Mouse (Mus musculus) MN1 (cell line): Measurements from ENCODE around the gene Sec14l4.

Experiments
- DNase-seq: peaks from one replicate; pipeline ENCODE4 v3.0.0-alpha.2; 2016; ENCODE audit warnings: low spot score

Gene Sec14l4

DNA sequence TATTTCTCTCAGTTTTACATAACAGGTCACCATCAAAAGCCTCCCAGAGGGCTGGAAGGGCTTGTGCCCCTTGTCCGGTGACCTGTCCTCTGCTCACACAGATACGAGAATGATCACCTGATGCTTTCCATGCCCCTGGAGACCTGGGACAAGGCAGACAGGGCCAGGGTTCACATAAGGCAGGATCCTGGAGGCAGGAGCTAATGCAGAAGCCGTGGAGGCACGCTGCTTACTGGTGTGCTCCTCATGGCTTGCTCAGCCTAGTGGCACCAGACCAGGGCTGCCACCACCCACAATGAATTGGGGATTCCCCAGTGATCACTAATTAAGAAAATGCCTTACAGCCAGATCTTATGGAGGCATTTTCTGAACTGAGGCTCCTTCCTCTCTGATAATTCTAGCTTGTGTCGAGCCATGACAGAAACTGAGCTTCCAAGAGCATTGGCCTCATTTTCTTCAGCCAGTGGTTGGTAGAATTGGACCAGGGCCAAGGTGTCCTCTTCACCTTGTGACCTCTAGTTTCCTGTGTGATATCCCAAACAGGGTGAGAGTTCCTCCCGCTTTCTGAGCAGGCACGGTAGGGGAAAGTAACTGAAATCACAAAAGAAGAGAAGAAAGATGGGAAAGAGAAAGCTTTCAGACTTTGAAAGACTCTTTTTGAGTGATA, 47.1 kb downstream of the Sec14l4 start:
- DNase-seq = no peak

DNA sequence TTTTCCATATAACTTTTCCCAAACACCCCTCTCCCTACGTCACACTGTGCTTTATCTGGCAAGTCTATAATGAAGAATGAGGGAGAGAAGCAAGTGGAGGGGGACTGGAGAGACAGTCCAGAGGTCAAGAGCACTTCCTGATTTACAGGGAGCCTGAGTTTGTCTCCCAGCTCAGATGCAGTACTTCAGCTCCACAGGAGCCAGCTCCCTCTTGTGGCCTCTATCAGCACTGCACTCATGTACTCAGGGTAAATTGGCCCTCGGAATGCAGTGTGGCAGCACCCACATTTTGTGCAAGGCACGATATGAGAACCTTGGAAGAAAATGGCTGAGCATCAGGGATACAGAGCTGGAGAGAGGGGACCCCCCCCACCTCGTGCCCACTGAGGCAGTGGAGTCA, 49.0 kb downstream of the Sec14l4 start:
- peak; percentile 67 for DNase-seq

DNA sequence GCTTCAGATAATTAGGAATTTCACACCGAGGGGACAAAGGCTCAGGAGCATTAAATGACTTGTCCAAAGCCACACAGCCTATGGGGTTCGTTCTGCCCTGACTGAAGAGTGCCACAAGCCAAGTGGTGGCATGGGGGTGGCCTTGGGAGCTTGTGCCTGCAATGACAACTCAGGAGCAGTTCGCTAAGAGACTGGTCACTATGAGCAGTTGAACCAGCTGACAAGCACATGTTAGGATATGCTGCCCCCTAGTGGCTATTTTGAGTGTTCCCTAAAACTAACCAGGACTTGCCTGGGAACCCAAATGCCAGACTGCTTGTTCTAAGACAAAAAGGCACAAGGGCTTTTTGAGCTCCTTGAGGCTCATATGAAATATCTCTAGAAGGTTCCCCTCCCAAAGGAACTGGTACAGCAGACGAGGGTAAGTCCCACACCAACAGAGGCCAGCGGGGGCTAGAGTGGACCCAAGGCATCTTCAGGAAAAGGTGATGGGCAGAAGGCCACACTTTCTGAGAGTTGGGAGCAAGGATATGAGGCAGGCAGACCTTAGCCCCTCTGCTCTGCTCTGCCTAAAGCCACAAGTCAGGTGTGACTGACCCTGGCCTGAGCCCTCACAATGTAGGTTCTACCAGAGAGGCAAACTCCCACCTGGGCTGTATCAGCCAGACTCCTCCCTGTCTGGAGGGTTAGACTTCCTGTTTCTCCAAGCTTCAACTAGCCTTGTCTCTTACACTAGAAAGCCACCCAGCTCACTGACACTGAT, 52.2 kb downstream of the Sec14l4 start:
- DNase-seq = peak; percentile 85

DNA sequence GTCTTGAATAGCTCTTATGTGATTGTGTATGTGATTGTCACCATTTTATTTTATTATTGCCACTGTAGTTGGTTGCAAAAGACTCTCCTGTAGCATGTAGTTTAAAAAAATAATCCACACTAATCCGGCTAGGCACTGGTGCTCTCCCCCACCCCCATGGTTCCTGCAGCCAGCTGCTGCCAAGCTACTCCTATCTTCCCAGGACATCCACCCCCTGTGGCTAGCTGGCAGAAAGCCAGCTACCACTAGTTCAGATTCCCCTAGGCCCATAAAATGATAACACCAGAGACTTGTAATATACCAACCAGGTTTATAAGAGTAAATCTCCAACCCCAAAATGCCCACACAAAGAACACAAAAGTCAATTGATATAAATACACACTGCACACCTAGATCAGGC, 55.0 kb downstream of the Sec14l4 start:
- peak; percentile 21 for DNase-seq

DNA sequence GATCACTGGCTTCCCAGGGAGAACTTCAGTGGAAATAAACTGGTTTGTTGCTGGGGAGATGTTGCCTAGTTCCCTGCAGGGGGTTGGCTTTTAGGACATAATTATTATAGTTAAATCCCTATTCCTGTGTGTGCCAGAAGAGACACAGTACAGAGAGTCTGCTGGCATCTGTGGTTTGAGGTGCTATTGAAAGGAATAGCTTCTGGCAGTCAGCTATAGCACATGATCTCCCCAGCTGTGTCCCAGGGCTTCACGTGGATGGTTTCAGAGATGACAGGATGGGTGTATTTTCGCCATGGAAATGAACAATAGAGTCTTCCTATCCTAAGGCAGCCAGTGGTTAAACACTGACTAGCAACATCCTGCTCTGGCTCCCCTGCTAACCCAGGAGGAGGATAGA, 56.0 kb downstream of the Sec14l4 start:
- no peak for DNase-seq

DNA sequence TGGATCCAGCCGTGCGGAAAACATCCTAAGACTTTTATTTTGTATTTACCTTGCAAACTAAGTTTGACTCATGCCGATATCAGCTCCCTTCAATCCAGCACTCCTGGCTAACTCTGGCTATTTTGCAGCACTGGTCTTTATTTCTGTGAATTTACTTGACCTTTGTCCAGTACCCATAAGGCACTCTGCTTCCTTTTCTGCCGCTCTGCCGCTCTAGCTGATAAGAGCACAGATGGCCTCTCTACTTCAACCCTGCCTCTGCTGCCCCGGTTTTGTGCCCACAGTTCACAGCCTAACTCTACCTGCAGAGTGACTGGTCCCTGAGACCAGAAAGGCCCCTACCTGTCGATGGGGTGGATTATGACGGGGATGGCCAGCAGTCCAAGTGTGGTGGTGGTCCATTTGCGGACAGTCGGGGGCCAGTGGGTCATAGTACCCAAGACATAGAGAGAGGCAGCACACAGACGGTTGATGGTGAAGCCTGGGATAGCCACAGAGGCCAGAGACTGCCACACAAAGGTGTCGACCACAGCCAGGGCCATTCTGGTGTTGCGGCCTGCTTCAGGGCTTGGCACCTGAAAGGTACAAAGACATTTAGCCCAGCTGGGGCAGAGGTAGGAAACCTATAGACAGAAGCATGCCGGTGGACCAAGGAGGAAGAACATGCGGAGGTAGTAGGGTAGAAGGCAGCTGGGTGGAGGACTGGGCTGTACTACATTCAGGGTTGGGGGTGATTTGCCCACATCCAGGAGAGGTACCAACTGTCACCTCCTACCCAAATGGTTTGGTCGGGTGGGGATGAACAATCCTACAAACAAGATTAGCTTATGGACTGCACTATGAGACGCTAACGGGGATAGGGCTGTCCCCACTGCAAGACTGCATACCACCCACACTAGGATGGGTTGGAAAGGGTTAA, 62.5 kb downstream of the Sec14l4 start:
- DNase-seq = no peak

DNA sequence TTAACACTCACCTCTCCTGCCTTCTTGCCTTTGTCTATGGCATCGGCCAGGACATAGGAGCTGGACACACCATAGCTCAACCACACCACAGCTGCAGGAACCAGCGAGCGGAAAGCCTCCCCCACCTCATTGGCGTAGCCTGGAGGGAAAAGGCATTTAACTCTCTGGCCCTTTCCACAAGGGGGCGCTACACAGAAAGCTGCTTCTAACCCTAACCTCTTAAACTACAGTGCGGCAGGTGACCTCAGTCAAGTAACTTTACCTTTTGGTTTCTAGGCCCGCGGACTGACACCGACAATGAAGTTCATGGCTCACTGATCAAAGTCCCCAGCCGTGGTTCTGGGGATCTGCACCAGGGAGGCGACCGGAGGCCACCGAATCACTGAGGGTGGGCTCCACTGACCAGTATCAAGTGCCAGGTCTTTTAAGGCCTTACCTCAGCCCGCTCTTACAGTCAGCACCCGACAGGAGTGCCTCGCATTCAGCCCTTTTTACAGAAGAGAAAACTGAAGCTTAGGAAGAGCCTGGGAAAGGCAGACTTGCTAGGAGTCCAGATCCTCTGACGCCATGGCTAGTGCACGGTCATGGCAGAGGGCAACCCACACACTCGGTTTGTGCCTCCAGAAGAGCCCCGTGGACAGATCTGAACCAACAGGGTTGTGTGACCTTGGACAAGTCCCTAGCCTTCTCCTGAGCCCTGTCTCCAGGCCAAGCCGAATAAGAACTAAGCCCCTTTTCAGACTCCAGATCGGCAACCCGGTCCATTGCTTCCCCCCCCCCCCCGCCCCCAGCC, 63.3 kb downstream of the Sec14l4 start:
- no peak for DNase-seq

DNA sequence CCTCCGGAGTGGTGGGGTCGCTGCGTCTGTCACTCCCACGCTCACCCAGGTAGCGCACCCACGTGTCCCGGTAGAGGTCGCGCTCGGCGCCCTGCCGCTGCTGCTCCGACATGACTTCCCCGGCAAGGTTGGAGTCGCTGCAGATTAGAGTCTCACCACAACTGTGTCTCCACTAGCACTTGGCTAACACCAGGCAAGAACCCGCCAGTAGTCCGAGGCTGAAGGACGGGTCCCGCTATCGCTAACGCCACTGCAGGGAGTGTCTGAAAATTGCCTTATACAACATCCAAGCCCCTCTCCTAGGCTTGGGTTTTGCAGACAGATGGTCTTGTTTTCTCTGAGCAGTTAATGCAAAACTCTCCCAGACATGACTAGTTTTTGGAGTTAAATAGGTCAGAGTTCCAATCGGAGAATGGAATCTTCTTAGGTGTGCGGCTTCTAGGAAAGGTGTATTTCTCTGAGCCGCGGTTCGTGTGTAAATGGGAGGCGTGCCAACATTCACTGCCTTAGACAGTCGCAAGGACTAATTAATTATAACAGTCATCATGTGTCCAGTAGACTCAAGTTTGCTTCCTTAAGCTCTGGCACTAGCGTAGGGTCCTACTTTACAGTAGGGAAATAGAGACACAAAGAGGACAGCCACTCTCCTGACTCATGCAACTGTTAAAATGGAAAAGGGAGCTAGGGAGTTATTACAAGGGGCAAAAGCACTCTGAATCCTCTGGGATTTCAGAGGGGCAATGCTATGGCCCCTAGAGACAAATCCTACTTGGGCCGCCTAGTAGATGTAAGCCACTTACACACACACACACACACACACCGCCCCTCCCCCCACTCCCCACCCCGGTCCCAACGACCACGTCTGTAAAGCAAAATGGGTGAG, 64.2 kb downstream of the Sec14l4 start, which contains the start of gene Mtfp1:
Mtfp1 (minus strand) TSS at position 275 of the 883 bp plus-strand sequence.
- DNase-seq = peak; percentile 68

DNA sequence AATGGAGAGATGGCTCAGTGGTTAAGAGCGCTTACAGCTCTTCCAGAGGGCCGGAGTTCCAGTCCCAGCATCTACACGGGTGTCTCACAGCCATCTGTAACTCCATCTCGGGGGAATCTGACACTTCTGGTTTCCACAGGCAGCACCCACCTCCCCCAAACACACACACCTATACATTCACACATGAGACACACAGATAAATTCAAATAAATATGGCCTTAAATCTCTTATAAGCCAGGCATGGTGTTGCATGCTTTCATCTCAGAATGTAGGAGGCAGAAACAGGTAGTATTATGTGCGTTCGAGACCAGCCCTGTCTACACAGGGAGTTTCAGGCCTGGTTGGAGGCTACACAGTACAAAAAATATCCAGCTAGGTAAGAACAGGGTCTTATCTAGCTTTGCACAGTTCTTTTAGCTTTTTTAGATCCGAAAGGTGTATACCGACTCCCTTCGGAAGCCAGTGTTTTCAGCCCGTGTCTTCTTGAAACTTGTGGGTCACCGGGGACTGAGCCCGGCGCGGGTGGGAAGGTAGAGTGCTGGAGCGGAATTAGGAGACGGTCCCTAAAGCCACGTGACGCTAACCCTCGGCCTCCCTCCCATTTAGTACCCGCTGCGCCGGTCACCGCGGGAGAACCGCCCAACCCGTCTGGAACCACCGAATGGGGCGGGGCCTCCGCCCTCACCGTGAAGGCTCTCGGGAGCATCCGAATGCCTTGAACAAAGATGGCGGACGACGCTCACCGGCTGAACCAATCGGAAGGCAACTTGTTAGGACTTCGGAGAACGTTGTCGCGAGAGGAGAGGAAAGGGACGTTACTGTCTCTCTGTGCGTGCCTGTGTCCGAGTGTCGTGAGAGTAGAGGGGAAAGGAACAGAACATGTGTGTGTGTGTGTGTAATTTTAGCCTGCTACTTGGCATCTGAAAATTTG, 65.1 kb downstream of the Sec14l4 start:
- DNase-seq = peak; percentile 100

DNA sequence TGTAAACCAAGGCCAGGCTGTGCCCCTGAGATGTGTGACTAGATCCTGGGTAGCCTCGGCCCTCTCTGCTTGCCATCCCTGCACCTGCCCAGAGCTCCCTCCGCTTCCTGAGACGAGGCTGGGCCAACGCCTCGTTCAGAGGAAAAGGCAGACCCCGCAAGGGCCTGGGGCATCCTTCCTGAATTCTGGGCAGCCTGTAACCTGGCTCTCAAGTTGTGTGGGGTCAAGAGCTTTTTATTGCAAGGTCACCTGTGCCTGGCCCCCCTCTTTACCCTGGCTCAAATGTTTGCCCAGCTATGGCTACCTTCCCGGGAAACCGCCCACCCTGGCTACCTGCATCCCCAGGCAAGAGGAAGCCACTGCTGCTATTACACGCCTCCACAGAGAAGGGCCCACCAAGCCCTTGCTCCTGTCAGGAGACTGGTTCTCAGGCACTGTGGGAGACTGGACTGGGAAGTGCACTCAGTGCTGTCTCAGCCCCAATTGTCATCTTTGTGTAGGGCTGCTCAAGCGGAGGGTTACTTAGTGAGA, 65.9 kb downstream of the Sec14l4 start:
- DNase-seq = no peak
